Mouse (Mus musculus) kidney, embryonic 16.5 days (tissue): ENCODE measurements around the gene Ctc1. TPM values are rescaled to one million over a fixed set of nuclear protein-coding genes. Genes with fewer than 3 reads are reported as not detected.

Experiments
- ATAC-seq: fragments of 200-750 bp; cut with Nextera tagmentation; 2 replicates; pipeline ENCODE4 v1.8.0; 2017; ENCODE audit warnings: moderate TSS enrichment; ENCODE audit not compliant: low FRiP score, low TSS enrichment
- H3K27ac ChIP-seq: fragments of 300-500 bp; sonication (generic); 2 replicates; pipeline ENCODE4 v1.5.1; 2014; ENCODE audit warnings: low read length
- H3K27me3 ChIP-seq: fragments of 300-500 bp; sonication (generic); 2 replicates; pipeline ENCODE4 v1.6.1; 2014; ENCODE audit warnings: low read length, control low read depth, mixed read lengths; ENCODE audit not compliant: insufficient read depth
- H3K36me3 ChIP-seq: fragments of 300-500 bp; sonication (generic); 2 replicates; pipeline ENCODE4 v1.6.1; 2014; ENCODE audit warnings: low read length, control low read depth, mixed read lengths; ENCODE audit not compliant: insufficient read depth
- H3K4me1 ChIP-seq: fragments of 300-500 bp; sonication (generic); 2 replicates; pipeline ENCODE4 v1.6.1; 2014; ENCODE audit warnings: low read length, control low read depth, mixed read lengths; ENCODE audit not compliant: insufficient read depth
- H3K4me2 ChIP-seq: fragments of 300-500 bp; sonication (generic); replicated peaks from 2 replicates; pipeline ENCODE4 v1.6.1; 2014; ENCODE audit warnings: low read depth, low read length
- H3K4me3 ChIP-seq: fragments of 300-500 bp; sonication (generic); 2 replicates; pipeline ENCODE4 v1.5.1; 2014; ENCODE audit warnings: mild to moderate bottlenecking, low read length
- H3K9ac ChIP-seq: fragments of 300-500 bp; sonication (generic); replicated peaks from 2 replicates; pipeline ENCODE4 v1.6.1; 2014; ENCODE audit warnings: low read length
- H3K9me3 ChIP-seq: fragments of 300-500 bp; sonication (generic); 2 replicates; pipeline ENCODE4 v1.6.1; 2016; ENCODE audit warnings: low read length, control low read depth
- WGBS: fragments of 180-500 bp; shearing (Covaris S2); extraction: QIAGEN DNeasy Blood & Tissue Kit; methylation state at CpG from one replicate; pipeline ENCODE4 v1.1.7; 2014; 5-methylcytosine and 5-hydroxymethylcytosine counted together
- polyA plus RNA-seq: library from polyadenylated mRNA; unstranded; fragments of >200 nt; fragmentation: Nextera tagmentation; extraction: Ambion mirVana; gene quantifications from 2 replicates; pipeline ENCODE4 v1.2.1, GENCODE M21; 2015

Ctc1 gene
- polyA plus RNA-seq, 1 experiment from 2014 or later, result 64.1 TPM

DNA sequence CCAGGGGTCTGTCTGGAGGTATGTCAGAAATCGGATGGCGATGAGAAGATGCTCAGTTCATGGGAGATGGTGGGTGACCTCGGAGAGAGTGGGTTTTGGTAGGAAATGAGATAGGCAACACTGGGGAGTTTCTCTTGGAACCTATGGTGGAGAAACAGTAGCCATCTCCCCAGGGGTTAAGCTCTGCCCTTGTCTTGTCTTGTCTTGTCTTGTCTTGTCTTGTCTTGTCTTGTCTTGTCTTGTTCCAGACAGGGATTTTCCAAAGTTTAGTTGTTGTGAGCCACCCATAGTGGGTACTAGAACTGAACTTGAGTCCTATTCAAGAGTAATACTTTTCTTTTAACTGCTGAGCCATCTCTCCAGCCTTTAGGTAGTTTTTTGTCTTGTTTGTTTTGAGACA lies 10.9 kb downstream of the Ctc1 start:
- Histone ChIP-seq H3K4me3 (no peak overlapping the region), H3K4me2 (no peak overlapping the region), H3K9me3 (no peaks in the 10 kb centered on the region), H3K27me3 (no peaks in the 10 kb centered on the region), H3K27ac (no peak overlapping the region), H3K9ac (no peak overlapping the region), H3K36me3 (peaks cover 80% of the 10 kb centered on the region), H3K4me1 (no peaks in the 10 kb centered on the region)
- 97% methylated on average over 3 of the region's 3 CpGs for WGBS
- ATAC-seq, result no peak

DNA sequence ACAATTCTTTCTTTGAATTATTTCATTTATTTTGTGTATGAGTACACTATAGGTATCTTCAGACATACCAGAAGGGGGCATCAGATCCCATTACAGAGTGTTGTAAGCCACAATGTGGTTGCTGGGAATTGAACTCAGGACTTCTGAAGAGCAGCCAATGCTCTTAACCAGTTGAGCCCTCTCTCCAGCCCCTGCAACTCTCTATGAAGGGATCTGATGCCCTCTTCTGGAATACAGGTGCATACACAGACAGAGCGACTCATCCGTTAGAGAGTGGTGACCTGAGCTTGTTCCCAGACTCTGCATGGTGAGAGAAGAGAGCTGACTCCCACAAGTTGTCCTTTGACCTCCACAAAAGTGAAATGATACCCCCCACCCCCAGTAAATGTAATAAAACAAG lies 13.1 kb downstream of the Ctc1 start:
- no peaks in the 10 kb centered on the region for H3K9me3 ChIP-seq
- ATAC-seq, result no peak
- 60% methylated on average over 2 of the region's 2 CpGs for WGBS
- no peak overlapping the region for H3K4me2 ChIP-seq
- no peaks in the 10 kb centered on the region for H3K27me3 ChIP-seq
- no peak overlapping the region for H3K27ac ChIP-seq
- no peaks in the 10 kb centered on the region for H3K4me1 ChIP-seq
- no peak overlapping the region for H3K4me3 ChIP-seq
- H3K36me3 ChIP-seq, result peaks cover 80% of the 10 kb centered on the region
- no peak overlapping the region for H3K9ac ChIP-seq

DNA sequence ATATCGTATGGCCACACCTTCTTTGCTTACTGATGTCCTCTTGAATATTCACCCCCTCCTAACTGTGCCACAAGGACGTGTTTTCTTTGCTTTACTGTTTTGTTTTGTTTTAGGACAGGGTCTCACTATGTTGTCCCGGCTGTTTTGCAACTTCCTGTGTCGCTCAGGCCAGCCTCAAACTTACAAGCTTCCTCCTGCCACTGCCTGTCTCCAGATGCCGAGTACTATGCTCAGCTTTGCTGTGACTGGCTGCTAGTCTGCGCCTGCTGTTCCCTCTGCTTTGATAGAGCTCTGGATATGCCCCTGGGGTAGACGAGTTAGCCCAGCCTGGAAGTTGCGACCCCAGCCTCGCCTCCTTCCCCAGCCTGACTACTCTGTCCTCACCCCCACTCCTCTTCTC lies 17.8 kb downstream of the Ctc1 start:
- H3K4me3 ChIP-seq, result no peak overlapping the region
- ATAC-seq, result no peak
- no peaks in the 10 kb centered on the region for H3K27me3 ChIP-seq
- no peaks in the 10 kb centered on the region for H3K9me3 ChIP-seq
- peaks cover 15% of the 10 kb centered on the region for H3K4me1 ChIP-seq
- no peak overlapping the region for H3K4me2 ChIP-seq
- H3K27ac ChIP-seq, result no peak overlapping the region
- 74% methylated on average over 9 of the region's 9 CpGs for WGBS
- H3K36me3 ChIP-seq, result peaks cover 55% of the 10 kb centered on the region
- no peak overlapping the region for H3K9ac ChIP-seq

DNA sequence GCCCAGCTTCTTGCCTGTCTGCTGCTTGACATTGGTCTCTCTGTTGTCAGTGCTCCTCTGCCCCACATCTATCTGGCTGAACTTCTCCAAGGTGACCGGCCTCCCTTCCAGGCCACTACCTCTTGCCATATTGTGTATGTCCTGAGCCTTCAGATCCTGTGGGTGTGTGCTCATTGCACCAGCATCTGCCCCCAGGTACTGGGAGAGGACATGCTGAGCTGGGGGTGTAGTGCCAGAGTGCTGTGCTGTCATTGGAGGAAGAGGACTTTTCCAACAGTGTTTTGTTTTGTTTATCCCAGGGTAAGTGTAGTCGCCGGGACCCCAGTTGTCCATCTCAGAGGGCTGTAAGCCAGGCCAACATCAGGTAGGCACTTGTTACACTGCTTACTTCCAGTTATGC lies 18.9 kb downstream of the Ctc1 start:
- ATAC-seq, result no peak
- 88% methylated on average over 3 of the region's 3 CpGs for WGBS
- H3K4me2 ChIP-seq, result no peak overlapping the region
- H3K27me3 ChIP-seq, result no peaks in the 10 kb centered on the region
- peaks cover 25% of the 10 kb centered on the region for H3K4me1 ChIP-seq
- no peak overlapping the region for H3K27ac ChIP-seq
- no peaks in the 10 kb centered on the region for H3K9me3 ChIP-seq
- no peak overlapping the region for H3K4me3 ChIP-seq
- H3K9ac ChIP-seq, result no peak overlapping the region
- H3K36me3 ChIP-seq, result peaks cover 46% of the 10 kb centered on the region

DNA sequence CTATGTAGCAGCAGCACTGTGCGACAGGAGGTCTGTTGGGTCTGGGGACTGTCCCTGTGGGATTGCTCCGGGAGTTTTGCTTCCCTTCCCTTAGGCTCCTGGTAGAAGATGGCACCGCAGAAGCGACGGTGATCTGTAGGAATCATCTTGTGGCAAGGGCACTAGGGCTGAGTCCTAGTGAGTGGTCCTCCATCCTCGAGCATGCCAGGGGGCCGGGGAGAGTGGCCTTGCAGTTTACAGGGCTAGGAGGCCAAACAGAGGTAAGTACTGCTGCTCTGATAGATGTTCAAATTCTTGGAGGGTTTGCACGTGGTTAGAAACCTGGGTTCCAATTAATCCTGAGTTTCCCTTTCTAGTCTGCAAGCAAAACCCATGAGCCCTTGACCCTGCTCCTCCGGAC lies 19.7 kb downstream of the Ctc1 start:
- H3K27me3 ChIP-seq, result no peaks in the 10 kb centered on the region
- H3K4me3 ChIP-seq, result peak overlapping the region; percentile 6; the same call in 1 of the 2 replicates
- peaks cover 25% of the 10 kb centered on the region for H3K4me1 ChIP-seq
- H3K9me3 ChIP-seq, result no peaks in the 10 kb centered on the region
- peak overlapping the region; percentile 82 for H3K27ac ChIP-seq
- peak overlapping the region; percentile 36; the same call in 1 of the 2 replicates for H3K4me2 ChIP-seq
- no peak for ATAC-seq
- H3K36me3 ChIP-seq, result peaks cover 40% of the 10 kb centered on the region
- 0 out of 2 replicates have a peak overlapping the region, but pooled peaks have one; percentile 42 for H3K9ac ChIP-seq
- 82% methylated on average over 9 of the region's 9 CpGs for WGBS

DNA sequence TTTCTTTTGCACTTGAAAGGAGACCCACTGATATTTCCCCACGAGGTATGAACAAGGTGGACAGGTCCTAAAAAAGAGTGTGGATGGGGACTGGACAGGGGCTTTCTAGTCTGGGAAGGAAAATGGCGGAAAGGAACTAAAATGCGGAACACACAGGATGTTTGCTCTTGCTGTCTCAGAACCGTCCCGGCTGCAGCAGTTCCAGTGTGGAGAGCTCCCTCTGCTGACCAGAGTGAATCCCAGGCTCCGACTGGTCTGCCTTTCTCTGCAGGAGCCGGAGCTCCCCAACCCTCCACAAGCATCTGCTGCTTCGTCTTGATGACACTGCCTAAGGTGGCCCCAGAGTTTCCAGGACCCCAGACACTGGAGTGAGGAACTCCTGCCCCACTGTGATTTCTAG lies 20.1 kb downstream of the Ctc1 start:
- WGBS, result 6% methylated on average over 8 of the region's 8 CpGs
- Histone ChIP-seq H3K27ac (peak overlapping the region; percentile 82), H3K4me2 (peak overlapping the region; percentile 50; the same call in 1 of the 2 replicates), H3K4me3 (peak overlapping the region; percentile 6; the same call in 1 of the 2 replicates), H3K36me3 (peaks cover 36% of the 10 kb centered on the region), H3K27me3 (no peaks in the 10 kb centered on the region), H3K4me1 (peaks cover 25% of the 10 kb centered on the region), H3K9ac (0 out of 2 replicates have a peak overlapping the region, but pooled peaks have one; percentile 42), H3K9me3 (no peaks in the 10 kb centered on the region)
- peak; percentile 32 for ATAC-seq

DNA sequence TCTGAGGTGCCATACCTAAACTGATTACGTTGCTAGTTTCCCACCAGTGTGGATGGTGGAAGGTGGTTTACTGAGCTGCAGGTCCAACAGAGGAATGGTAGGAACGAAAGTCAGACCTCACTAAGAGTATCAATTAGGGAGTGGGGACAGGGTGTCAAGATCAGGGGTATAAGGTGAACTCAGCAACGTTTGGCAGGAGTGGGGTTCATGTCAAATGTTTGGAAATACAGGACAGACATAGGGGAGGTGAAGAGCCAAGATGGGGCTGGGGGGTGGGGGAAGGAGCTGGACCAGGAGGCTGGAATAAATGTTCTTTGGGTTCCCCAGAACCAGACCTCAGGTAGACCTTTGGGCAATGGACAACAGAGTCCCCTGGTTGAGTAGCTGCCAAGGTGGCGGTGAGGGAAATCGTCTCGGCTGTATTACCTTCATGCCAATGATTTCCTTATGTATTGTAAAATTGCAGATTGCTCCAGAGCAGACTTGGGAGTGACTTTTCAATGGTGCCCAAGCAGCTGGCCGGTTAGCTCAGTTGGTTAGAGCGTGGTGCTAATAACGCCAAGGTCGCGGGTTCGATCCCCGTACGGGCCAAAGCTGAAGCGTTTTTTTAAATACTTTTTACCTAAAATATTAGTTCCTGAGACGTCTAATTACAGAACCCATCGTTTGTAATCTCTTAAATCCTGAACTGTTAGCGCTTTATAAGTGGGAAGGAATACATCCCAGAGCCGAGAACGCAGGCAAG lies 20.9 kb downstream of the Ctc1 start:
- peak overlapping the region; percentile 65 for H3K27ac ChIP-seq
- no peak for ATAC-seq
- peaks cover 28% of the 10 kb centered on the region for H3K36me3 ChIP-seq
- H3K9me3 ChIP-seq, result no peaks in the 10 kb centered on the region
- H3K4me1 ChIP-seq, result peaks cover 25% of the 10 kb centered on the region
- peak overlapping the region; percentile 68 for H3K9ac ChIP-seq
- 10% methylated on average over 20 of the region's 20 CpGs for WGBS
- no peaks in the 10 kb centered on the region for H3K27me3 ChIP-seq
- H3K4me3 ChIP-seq, result peak overlapping the region; percentile 63
- peak overlapping the region; percentile 50 for H3K4me2 ChIP-seq

DNA sequence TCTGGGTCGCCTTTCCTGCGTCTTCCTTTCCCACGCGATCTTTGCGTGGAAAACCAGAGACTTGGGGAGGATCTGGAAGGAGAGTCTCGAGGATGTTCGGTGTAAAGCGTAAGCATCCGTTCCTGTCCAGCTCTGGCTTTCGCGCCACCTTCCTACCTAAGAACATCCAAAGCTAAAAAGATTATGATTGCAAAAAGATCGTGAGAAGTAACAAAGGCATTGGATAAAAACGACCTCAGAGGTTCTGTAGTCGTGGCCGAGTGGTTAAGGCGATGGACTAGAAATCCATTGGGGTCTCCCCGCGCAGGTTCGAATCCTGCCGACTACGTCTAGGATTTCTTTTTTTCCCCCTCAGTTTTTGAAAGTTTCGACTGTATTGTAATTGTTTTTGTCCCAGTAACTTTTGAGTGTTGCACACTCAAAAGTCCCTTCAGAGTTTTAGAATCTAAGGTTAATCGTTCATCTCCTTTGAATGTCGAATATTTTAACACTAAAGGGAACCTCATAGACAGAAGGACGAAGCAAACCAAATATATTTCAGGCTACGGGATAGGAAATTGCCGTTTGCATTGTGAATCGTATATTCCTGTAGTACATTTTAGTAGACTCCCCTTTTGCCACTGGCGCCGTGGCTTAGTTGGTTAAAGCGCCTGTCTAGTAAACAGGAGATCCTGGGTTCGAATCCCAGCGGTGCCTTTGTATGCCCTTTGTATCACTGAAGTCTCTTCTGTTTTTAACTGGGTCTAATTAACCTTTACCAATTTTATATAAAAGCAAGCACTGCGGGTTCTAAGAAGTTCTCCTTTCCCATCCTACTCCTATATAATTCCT lies 21.7 kb downstream of the Ctc1 start:
- under 1% methylated on average over 34 of the region's 34 CpGs for WGBS

DNA sequence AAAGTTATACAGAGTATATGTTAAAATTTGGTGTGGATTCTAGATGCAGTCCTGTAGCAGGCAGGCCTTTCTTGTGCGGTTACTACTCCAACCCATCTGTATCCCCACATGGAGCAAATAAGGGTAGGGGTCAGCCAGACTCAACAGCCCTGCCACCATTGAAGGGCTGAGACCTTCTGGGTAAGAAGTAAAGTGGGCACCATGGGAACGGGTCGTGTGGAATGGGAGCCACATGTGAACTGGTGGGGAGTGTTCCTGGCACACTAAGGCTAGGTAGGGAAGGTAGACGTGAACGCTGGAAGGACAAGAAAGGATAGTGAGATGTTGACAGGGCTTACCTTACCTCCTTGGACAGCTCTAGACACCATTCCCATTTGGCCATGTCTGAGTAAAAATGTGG lies 22.5 kb downstream of the Ctc1 start:
- WGBS, result 73% methylated on average over 5 of the region's 5 CpGs

More for the DNA sequence above, 21.7 kb downstream of the Ctc1 start:
- Histone ChIP-seq H3K27me3 (no peaks in the 10 kb centered on the region), H3K9ac (peak overlapping the region; percentile 68), H3K4me3 (peak overlapping the region; percentile 63), H3K27ac (peak overlapping the region; percentile 65), H3K9me3 (no peaks in the 10 kb centered on the region), H3K4me1 (peaks cover 25% of the 10 kb centered on the region), H3K36me3 (peaks cover 24% of the 10 kb centered on the region), H3K4me2 (peak overlapping the region; percentile 50)
- ATAC-seq, result peak; percentile 28; the same call in 1 of the 2 replicates

More for the DNA sequence above, 22.5 kb downstream of the Ctc1 start:
- H3K9ac ChIP-seq, result no peak overlapping the region
- H3K27ac ChIP-seq, result no peak overlapping the region
- H3K4me1 ChIP-seq, result peaks cover 25% of the 10 kb centered on the region
- no peak overlapping the region for H3K4me2 ChIP-seq
- no peak overlapping the region for H3K4me3 ChIP-seq
- no peaks in the 10 kb centered on the region for H3K9me3 ChIP-seq
- no peaks in the 10 kb centered on the region for H3K27me3 ChIP-seq
- H3K36me3 ChIP-seq, result peaks cover 19% of the 10 kb centered on the region
- ATAC-seq, result no peak
